Mouse (Mus musculus): Measurements from ENCODE around the gene Nipal4. TPM values are rescaled to one million over a fixed set of nuclear protein-coding genes. Genes with fewer than 3 reads are reported as not detected.

Nipal4 gene
- polyA plus RNA-seq (2021; fragmentation: Nextera tagmentation), result 3.0 and 3.5 TPM in 2 replicates
- long read RNA-seq, experiment 1, partial matches to known transcripts, result 0 of 4 reads
- long read RNA-seq, experiment 1, other reads (novel, unspliced or antisense), result 1 of 4 reads
- long read RNA-seq, experiment 2, transcript Nipal4-201 (6 exons, 3,444 nt), result major isoform, 42 of 51 reads
- long read RNA-seq, experiment 2, partial matches to known transcripts, result 1 of 51 reads
- long read RNA-seq, experiment 2, other reads (novel, unspliced or antisense), result 8 of 51 reads

GRCm38 (mm10) chr11:46165866-46166585 lies at the start of gene Nipal4:
Gene Nipal4, minus strand, starts transcription at chr11:46166508.

Small RNA genes within 50 kb of the gene (microRNA-seq; reads per million reads assigned to microRNA genes)
- gene Mir7239 (0.64 reads per million), gene Mir8100 (not detected)

Other genes starting within 250 kb of the Nipal4 start
- 2.6 and 2.9 TPM in 2 replicates for gene Lsm11, start 221.6 kb downstream of the Nipal4 start, polyA plus RNA-seq (2021; fragmentation: Nextera tagmentation)
- 7.9 and 13.0 TPM in 2 replicates for gene Thg1l, start 211.0 kb downstream of the Nipal4 start, polyA plus RNA-seq (2021; fragmentation: Nextera tagmentation)
- not detected in 2 replicates for gene Sox30, start 186.2 kb downstream of the Nipal4 start, polyA plus RNA-seq (2021; fragmentation: Nextera tagmentation)
- 13.5 and 14.5 TPM in 2 replicates for gene Gm12166, start 114.2 kb downstream of the Nipal4 start, polyA plus RNA-seq (2021; fragmentation: Nextera tagmentation)
- 0.90 and 1.0 TPM in 2 replicates for gene Adam19, start 110.5 kb downstream of the Nipal4 start, polyA plus RNA-seq (2021; fragmentation: Nextera tagmentation)
- 3.1 and 4.0 TPM in 2 replicates for gene Fndc9, start 69.0 kb upstream of the Nipal4 start, polyA plus RNA-seq (2021; fragmentation: Nextera tagmentation)
- 202 and 227 TPM in 2 replicates for gene Cyfip2, start 146.4 kb upstream of the Nipal4 start, polyA plus RNA-seq (2021; fragmentation: Nextera tagmentation)
- gene Itk, start 223.0 kb upstream of the Nipal4 start, polyA plus RNA-seq (2021; fragmentation: Nextera tagmentation), result 0.10 and 0.21 TPM in 2 replicates
- not detected in 2 replicates for gene Fam71b, start 230.1 kb upstream of the Nipal4 start, polyA plus RNA-seq (2021; fragmentation: Nextera tagmentation)